Mouse (Mus musculus): ENCODE measurements at regions not wholly inside any gene's neighbourhood (a gene's known extent, or its start where the extent isn't known, plus 50 kb on each side); places are given as distances from the start of the nearest gene placed in this dataset.

DNA sequence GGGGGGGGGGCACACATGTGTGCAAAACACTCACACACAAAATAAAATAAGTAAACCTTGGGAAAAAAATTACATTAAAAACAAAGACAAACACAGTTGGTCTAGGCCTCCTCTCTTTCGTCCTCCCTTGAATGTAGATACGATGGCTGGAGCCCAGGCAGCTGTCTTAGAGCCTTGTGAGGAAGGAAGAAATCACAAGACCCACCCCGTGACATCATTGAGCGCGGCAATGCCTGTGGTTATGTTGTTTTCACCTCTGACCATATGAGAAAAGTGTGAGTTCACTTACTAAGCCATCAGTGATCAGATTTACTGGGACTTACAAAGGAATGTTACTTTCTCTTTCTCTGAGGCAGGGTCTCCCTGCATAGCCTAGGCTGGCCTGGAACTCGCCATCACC lies 64.8 kb upstream of the Slc6a6 start:
- no peak for DNase-seq (ENCODE audit: low spot score in 2 of 2)

DNA sequence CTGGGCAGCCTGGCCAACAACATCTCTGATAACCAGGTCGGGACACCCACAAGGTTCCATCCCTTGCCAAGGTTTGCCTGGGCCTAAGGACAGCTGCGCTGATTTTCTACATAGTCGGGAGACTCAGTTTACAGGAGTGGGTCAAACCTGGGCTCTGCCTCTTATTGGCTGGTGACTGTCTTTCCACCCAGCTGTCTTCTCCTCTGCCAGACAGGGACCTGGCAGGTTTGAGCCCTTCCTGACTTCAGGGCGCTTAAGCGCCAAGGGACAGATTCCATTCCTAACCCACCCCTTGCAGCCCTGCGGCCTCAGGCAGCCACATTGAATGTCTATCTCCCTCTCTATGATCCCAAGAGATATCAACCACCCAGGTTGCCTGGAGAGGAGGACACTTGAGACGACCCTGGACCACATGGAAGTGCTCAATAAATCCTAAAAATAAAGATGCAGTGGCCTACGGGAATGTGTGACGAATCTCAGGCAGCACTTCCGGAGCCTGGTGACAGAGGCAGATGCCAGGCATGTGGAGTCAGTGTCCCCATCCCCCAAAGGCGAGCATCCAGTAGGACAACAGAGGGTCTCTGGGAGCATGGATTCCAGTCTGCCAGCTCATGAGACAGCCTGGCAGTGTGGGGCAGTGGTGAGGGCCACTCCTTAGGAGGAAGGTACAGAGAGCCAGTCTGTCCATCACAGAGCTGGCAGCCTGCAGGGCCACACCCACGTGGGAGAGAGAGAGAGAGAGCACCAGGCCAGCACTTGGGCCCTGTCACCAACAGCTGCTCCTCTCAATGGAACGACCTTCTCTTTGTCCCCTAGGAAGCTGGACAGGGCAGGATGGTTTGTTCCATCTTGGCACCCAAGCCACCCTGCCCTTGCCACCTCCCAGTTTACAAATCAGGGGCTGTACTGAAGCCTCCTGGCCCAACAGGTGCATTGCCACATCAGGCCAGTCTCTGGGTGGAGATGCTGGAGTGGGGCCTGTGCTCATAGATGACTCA lies 63.8 kb upstream of the Slc6a6 start:
- DNase-seq (ENCODE audit: low spot score in 2 of 2): peak; percentile 24 to 68

DNA sequence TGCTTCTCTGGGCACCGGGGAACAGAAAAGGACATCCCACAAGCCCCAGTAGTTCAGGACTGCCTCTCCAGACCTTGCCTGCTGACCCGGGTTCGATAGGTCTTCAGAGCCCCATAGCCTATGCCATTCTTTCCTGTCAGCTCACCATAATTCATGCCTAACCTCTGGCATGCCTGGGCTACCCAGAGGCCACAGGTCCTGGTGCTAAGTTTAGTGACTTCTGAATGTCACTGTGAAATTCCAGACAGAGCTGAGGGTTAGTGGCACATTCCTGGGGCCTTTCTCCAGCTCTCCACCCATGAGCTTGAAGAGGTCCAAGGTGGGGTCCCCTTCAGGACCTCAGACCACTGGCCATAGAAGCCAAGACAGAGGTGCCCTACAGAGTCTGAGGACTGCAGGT lies 62.4 kb upstream of the Slc6a6 start:
- DNase-seq (ENCODE audit: low spot score in 2 of 2): no peak

DNA sequence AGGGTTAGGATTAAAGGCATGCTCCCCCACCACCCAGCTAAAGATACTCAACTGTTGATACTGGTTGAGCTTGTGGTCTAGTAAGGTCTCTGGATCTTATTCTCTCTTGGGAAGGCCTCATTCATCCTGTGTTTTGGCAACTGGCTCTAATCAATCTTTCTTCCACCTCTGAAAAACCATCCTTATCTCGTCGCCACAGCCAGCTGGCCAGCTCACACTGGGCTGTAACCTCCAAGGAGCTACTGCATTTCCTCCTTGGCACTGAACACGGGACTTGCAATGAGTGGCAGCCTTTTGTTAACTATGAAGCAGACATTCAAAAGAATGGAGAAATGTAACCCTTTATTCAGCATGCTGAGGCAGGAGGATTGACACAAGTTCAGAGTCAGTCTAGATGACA lies 61.4 kb upstream of the Slc6a6 start:
- no peak for DNase-seq (ENCODE audit: low spot score in 2 of 2)

DNA sequence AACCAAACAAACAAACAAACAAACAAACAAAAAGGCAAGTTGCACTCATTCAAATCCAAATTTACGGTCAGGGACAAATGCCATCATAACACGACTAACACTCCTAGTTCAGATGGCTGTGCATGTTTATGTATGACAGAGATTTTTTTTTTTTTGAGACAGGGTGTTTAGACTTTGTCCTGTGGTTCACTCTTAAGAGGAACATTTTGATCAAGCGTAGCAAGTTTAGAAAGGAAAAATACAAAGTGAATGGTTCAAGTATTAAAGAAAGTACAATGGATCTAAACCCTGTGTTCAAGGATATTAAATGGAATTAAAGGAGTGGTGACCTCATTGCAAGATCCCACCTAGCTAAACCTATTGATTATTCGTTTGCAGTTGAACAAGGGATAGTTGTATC lies 60.2 kb upstream of the Slc6a6 start:
- DNase-seq (ENCODE audit: low spot score in 2 of 2): no peak

DNA sequence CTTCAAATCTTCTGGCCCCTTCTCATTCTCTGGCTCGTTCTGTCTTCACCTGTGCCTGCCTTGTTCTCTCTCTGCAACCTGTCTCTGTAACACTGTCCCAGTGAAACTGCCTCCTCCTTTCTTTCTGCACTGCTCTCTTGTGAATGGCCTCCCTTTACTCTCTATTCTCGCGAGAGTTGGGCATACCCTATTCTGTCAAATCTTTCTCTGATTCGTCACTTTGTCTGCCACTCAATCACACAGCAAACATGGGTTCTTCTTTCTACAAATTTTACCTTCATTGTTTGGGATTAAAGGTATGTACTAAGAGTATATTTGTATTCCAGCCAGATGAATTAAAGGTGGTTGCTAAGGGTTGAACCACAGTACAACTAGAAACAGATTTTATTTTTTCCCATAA lies 54.6 kb upstream of the Slc6a6 start:
- no peak for DNase-seq (ENCODE audit: low spot score in 2 of 2)

DNA sequence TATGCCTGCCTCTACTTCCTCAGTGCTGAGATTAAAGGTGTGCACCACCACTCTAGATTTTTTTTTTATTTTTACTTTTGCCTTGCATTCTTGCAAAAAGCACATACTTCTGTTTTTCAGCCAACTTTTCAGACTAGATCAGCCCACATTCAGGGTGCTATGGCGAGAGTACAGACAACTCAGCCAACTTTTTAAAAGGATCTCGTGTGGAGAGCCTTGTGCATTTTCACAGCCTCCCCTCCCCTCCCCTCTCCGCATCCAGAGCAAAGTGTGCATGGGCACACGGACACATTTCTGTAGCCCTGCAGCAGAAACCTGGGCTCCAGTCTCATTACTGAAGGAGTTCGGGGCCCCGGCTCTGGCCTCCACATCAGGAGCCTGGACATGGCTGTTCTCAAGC lies 52.6 kb upstream of the Slc6a6 start:
- DNase-seq (ENCODE audit: low spot score in 2 of 2): no peak

Measured in gastrocnemius, postnatal 4 days (tissue).